Mouse (Mus musculus) limb, embryonic 10.5 days (tissue): Measurements from ENCODE around the gene Il3. TPM values are rescaled to one million over a fixed set of nuclear protein-coding genes. Genes with fewer than 3 reads are reported as not detected.
A peak's percentile ranks its signal among the peaks of the same experiment; 100 is the strongest.
"Not testable (repeated sequence)": the region's sequence is repeated elsewhere in the genome, so short reads cannot be mapped to it uniquely, and the experiment has no call there.

Source experiments
- DNase-seq: peaks from one replicate; pipeline ENCODE4 v3.0.0-alpha.2; 2017; ENCODE audit warnings: low spot score
- H3K27ac ChIP-seq: fragments of 300-500 bp; sonication (generic); 2 replicates; pipeline ENCODE4 v1.5.1; 2016; ENCODE audit warnings: mild to moderate bottlenecking
- H3K27me3 ChIP-seq: fragments of 300-500 bp; sonication (generic); 2 replicates; pipeline ENCODE4 v1.6.1; 2016; ENCODE audit warnings: low read depth, mild to moderate bottlenecking; ENCODE audit not compliant: poor library complexity, severe bottlenecking
- H3K36me3 ChIP-seq: fragments of 300-500 bp; sonication (generic); 2 replicates; pipeline ENCODE4 v1.6.1; 2016; ENCODE audit warnings: mild to moderate bottlenecking, moderate library complexity
- H3K4me1 ChIP-seq: fragments of 300-500 bp; sonication (generic); 2 replicates; pipeline ENCODE4 v1.6.1; 2016
- H3K4me3 ChIP-seq: fragments of 300-500 bp; sonication (generic); 2 replicates; pipeline ENCODE4 v1.5.1; 2016; ENCODE audit warnings: mild to moderate bottlenecking, moderate library complexity
- H3K9me3 ChIP-seq: fragments of 300-500 bp; sonication (generic); replicated peaks from 2 replicates; pipeline ENCODE4 v1.6.1; 2016; ENCODE audit warnings: mild to moderate bottlenecking
- WGBS: fragments of 180-500 bp; shearing (Covaris S2); methylation state at CpG from one replicate; pipeline ENCODE4 v1.1.7; 2016; 5-methylcytosine and 5-hydroxymethylcytosine counted together
- polyA plus RNA-seq: library from polyadenylated mRNA; unstranded; fragments of >200 nt; fragmentation: Nextera tagmentation; extraction: Ambion mirVana; gene quantifications from 2 replicates; pipeline ENCODE4 v1.2.1, GENCODE M21; 2016

Gene Il3
- polyA plus RNA-seq, 1 experiment from 2014 or later = not detected

DNA sequence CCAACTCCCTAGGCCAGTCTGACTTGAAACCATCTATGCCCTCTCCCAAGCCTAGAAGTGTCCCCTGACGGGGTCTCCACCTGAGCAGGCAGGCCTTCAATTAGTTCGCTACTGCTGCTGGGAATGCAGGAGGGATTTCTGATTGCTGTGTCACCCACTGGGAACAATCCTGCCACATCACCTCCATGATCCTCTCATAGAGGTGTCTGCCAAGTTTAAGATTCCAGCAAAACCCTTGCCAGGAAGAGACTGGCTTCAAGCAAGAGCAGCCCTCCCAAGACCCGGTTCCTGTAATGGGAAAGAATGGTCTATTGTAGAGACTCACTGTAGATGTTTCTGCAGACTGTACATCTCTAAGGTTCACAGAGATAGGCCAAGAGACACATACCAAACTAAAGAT, 35.5 kb upstream of the Il3 start:
- Histone ChIP-seq H3K4me3 (no peak overlapping the region), H3K27me3 (peaks cover 27% of the 10 kb centered on the region), H3K36me3 (no peaks in the 10 kb centered on the region), H3K4me1 (peaks cover 16% of the 10 kb centered on the region), H3K9me3 (no peaks in the 10 kb centered on the region), H3K27ac (no peak overlapping the region)
- no peak for DNase-seq
- 87% methylated on average over 3 of the region's 3 CpGs for WGBS

DNA sequence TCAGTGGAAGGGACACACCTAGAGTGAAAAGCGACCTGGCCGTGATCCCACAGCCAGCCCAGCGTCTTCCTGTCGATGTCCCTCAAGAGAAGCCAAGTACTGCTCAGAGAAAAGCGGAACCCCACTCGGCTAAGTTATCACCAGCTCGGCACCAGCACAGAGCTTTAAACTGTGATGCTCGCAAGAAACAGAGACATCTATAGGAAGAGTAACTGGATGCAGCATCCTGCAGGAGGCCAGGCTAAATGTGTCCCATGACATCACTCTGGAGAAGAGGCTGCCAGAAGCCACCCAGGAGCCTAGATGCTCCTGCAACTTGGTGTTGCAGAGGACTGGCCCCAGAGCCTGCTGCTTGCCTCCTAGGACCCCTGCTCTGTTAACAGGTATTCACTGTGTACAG, 34.9 kb upstream of the Il3 start:
- WGBS = 86% methylated on average over 8 of the region's 8 CpGs
- Histone ChIP-seq H3K36me3 (no peaks in the 10 kb centered on the region), H3K27me3 (peaks cover 27% of the 10 kb centered on the region), H3K4me1 (peaks cover 16% of the 10 kb centered on the region), H3K4me3 (no peak overlapping the region), H3K27ac (no peak overlapping the region), H3K9me3 (no peaks in the 10 kb centered on the region)
- no peak for DNase-seq

DNA sequence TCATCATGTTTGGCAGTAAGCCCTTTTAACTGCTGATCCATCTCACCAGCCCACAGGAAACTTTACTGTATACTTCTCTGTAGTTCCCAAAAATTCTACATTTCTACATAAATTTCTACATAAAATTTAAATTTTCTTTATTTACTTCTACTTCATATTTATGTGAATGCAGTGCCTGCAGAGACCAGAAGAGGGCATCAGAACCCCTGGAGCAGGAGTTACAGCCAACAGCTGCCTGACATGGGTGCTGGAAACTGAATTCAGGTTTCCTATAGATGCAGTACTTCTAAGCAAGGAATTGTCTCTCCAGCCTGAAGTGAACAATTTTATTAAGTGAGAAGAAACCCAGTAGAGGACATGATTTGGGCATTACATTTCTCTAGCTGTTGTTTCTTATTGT, 31.7 kb upstream of the Il3 start:
- Histone ChIP-seq H3K36me3 (no peaks in the 10 kb centered on the region), H3K27me3 (peaks cover 6% of the 10 kb centered on the region), H3K4me3 (no peak overlapping the region), H3K4me1 (peaks cover 5% of the 10 kb centered on the region), H3K9me3 (no peaks in the 10 kb centered on the region), H3K27ac (no peak overlapping the region)
- DNase-seq = no peak

DNA sequence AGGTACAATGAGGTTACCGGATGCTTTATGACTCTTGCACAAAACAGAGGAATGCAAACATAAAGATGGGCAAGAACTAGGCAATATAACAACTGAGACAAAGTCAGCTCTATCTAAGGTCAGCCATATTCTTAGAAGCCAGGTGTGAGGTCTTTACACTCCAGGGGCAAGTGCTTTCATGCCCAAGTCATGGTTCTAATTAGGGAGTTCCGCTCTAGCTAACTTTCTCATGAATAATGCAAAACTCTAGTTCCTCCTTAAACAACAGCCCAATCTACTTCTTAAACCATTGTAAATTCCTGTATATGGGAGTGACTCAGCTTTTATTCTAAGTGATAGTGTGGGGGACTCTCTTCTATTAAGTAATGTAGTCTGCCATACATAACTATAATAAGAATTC, 30.4 kb upstream of the Il3 start:
- H3K27ac ChIP-seq, DNase-seq, H3K4me1 ChIP-seq, H3K27me3 ChIP-seq, H3K36me3 ChIP-seq, H3K4me3 ChIP-seq, H3K9me3 ChIP-seq: not testable (repeated sequence)
- WGBS = 88% methylated on average over 2 of the region's 2 CpGs

DNA sequence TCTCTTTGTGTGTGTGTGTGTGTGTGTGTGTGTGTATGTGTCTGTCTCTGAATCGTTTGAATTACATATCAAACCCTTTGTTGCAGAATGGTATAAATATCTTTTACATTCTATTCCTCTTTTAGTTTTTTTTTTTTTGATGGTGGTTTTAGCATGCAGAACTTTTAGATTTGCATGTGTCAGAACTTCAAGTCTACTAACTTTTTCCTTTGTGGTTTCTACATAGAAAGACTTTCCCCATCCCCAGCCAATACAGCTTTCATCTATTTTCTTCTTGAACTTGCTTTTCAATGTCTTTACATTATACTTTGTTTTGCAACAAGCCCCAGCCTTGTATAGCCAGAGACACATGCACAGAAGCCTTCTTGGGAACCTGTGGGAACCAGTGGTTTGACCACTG, 29.7 kb upstream of the Il3 start:
- Histone ChIP-seq H3K9me3 (no peaks in the 10 kb centered on the region), H3K4me3 (no peak overlapping the region), H3K36me3 (no peaks in the 10 kb centered on the region), H3K27ac (no peak overlapping the region), H3K27me3 (no peaks in the 10 kb centered on the region), H3K4me1 (no peaks in the 10 kb centered on the region)
- WGBS = 89% methylated on average over 1 of the region's 1 CpGs
- no peak for DNase-seq

DNA sequence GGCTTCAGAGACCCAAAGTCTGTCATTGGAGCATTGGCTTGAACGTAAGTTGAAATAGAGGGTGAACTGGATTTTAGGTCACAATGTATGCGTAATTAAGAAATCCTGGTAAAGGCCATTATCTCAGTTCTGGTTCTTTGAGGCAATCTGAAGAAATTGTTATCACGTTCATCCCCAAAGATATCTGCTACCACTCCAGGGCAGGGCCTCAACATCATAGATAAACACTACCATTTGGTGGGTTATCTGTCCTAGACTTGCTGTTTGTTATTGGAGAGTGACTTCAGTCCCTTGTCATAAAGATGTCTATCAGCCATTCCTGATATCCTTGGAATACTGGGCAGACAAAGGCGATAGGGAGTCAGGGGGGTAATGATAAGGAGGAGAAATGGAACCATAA, 28.9 kb upstream of the Il3 start:
- WGBS = 85% methylated on average over 4 of the region's 4 CpGs
- no peaks in the 10 kb centered on the region for H3K27me3 ChIP-seq
- no peaks in the 10 kb centered on the region for H3K4me1 ChIP-seq
- no peak for DNase-seq
- no peaks in the 10 kb centered on the region for H3K9me3 ChIP-seq
- no peaks in the 10 kb centered on the region for H3K36me3 ChIP-seq
- H3K27ac ChIP-seq = no peak overlapping the region
- H3K4me3 ChIP-seq = no peak overlapping the region

DNA sequence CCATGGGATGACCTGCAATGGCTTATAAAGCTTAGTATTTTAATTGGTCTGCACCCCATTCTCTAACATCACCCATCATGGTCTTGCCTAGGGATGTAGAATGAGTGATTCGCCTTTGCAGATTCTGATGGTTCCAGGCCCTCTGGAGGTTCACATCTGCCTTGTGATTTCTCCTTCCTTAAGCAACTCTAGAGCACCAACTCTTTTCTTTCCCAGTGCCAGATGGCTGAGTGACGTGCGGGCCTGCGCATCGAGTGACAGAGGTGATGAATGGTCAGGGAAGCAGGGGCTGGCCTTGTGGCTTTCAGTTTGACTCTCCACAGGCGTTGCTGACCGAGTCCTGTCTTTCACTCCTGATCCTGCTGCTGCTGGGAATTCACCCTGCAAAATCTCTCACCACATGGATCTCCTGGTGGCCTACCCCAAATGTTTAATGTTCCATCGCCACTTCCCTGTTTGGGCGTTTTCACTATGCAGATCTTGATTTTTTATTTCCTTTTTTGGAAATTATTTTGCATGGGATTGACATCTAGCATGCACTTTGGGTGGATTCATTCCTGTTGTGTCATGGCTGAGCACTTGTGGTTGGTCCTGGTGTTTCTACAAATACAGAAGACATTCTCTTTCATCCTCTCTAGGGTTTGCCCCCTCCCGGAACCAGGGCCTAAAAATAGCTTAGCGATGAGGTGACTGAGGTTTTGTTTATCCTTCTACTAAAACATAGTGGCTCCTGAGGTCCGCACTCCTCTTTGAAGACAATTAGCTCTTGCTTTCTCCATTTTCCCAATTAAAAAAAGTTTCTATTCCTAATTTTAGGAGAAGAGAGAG, 27.1 kb upstream of the Il3 start:
- Histone ChIP-seq H3K4me3 (no peak overlapping the region), H3K4me1 (no peaks in the 10 kb centered on the region), H3K27me3 (no peaks in the 10 kb centered on the region), H3K9me3 (no peaks in the 10 kb centered on the region), H3K27ac (no peak overlapping the region), H3K36me3 (no peaks in the 10 kb centered on the region)
- no peak for DNase-seq
- WGBS = 65% methylated on average over 12 of the region's 12 CpGs

DNA sequence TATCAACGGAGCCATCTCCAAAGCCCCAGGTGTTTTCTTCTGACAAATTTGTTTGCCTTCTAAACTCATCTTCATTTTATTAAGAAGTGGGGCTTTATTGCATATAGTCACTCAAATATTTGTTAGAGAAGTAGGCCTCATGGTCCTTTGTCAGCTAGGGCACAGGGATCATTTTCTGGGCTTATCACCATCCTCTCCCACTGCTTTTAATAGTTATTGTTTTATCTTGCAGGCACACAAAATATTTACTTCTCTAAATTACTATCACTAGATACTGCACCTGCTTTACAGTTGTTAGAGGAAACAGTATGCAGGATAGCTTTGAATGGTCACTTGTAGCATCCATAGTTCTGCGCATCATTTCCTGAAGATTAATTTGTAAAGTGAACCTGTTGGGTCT, 25.1 kb upstream of the Il3 start:
- Histone ChIP-seq H3K27ac (no peak overlapping the region), H3K4me1 (no peaks in the 10 kb centered on the region), H3K36me3 (no peaks in the 10 kb centered on the region), H3K9me3 (no peaks in the 10 kb centered on the region), H3K27me3 (no peaks in the 10 kb centered on the region), H3K4me3 (no peak overlapping the region)
- DNase-seq = no peak
- 93% methylated on average over 2 of the region's 2 CpGs for WGBS

DNA sequence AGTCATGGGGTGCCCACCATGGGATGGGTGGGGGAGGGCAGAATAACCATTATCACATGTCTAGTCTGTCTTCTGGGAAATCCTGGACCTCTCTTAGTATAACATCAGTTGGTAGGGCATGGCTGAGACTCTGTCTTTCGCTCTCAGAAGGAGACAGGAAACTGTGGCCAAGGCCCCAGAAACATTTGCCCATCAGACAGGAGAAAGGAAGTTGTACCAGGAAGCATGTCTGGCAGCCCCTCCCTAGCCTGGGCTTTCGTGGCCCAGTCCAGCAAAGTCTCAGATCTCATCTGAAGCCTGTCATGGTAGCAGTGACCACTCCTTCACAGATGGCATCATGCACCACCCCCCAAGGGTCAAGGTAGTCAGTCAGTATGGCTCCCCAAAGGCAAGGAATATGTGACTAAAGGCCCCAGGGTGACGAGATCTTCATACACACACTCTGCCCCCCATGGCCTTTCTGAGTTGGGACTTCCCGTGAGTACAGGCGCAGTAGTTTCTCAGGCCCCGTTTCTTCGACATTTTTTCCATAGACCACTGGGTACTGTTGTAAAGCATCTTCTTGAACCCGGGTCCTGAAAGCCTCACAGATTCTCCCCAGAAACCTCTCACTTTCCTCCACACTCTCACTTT, 20.9 kb upstream of the Il3 start:
- no peaks in the 10 kb centered on the region for H3K27me3 ChIP-seq
- 89% methylated on average over 8 of the region's 8 CpGs for WGBS
- no peak overlapping the region for H3K27ac ChIP-seq
- no peaks in the 10 kb centered on the region for H3K4me1 ChIP-seq
- DNase-seq = no peak
- no peaks in the 10 kb centered on the region for H3K9me3 ChIP-seq
- H3K4me3 ChIP-seq = no peak overlapping the region
- no peaks in the 10 kb centered on the region for H3K36me3 ChIP-seq

DNA sequence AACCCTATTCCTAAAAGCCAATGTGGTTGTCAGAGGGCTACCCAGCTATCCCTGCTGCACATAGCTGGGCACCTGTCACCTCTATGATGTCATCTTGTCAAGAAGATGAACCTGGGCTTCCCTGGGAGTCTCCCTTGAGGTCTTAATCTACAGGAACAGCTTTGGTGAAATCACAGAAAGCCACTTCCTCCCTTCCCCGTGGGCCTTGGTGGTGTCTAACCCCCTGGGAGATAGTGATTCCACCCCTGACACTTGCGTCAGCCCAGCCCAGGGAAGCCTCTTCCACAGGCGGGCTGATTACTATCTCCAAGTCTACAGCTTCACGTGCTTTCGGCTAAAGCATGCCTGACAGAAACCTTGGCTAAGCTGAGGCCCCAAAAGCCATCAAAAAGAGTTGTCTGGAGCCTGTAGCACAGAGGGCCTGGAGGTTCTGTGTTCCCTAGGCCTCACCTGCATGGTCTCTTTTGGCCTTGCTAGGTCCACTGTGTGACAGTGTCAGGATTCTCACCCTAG, 4.4 kb upstream of the Il3 start:
- WGBS = 83% methylated on average over 5 of the region's 5 CpGs
- Histone ChIP-seq H3K9me3 (no peaks in the 10 kb centered on the region), H3K27ac (no peak overlapping the region), H3K27me3 (no peaks in the 10 kb centered on the region), H3K4me3 (no peak overlapping the region), H3K4me1 (no peaks in the 10 kb centered on the region), H3K36me3 (no peaks in the 10 kb centered on the region)
- DNase-seq = no peak

DNA sequence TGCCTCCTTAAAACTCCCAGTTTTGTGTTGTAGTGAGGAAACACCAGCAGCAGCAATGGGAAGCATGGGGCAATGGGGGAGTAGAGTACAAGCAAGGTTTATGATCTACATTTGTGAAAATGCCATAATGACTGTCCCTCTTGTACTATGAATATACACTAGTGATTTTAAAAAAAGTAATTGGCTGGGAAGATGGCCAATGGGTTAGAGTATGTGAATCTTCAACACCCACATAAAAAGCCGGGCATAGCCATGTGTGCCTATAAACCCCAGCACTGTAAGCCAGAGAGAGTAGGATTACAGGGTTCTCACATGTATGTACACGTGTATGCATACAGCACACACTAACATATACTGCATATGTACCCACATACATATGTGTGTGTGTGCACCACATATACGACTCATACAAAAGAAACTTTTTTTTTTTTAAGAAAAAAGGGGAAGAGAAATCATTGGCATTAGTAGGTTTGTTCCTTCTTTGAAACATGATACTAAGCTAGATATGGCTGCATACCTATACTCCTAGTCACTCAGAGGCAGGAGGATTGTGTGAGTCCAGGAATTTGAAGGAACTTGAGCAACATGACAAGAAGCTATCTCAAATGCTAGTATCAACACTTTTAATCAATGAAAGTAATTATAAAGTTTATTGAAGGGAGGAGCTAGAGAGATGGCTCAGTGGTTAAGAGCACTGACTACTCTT, 2.3 kb upstream of the Il3 start:
- no peaks in the 10 kb centered on the region for H3K27me3 ChIP-seq
- H3K36me3 ChIP-seq = no peaks in the 10 kb centered on the region
- H3K9me3 ChIP-seq = no peaks in the 10 kb centered on the region
- WGBS = 89% methylated on average over 3 of the region's 3 CpGs
- no peak overlapping the region for H3K27ac ChIP-seq
- DNase-seq = no peak
- no peaks in the 10 kb centered on the region for H3K4me1 ChIP-seq
- no peak overlapping the region for H3K4me3 ChIP-seq

DNA sequence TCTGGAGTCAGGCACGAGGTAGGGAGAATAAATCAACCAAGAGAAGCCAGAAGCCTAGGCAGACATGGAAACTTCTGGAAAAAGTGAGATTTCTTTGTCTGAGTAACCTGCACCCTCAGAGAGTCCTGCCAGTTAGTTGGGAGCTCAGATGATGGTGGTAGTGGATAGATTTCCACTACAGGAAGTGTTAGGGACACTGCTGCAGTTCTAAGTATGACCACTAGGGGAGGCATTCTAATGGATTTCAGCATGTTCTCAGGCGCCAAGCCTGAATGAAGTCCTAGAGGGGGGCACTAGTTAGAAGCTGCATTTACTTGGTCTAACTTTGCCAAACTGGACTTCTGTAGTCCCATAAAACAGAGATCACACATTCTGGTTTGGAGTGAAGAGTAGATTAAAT, 2.5 kb downstream of the Il3 start:
- DNase-seq = peak; percentile 50
- Histone ChIP-seq H3K27ac (no peak overlapping the region), H3K36me3 (no peaks in the 10 kb centered on the region), H3K4me1 (no peaks in the 10 kb centered on the region), H3K27me3 (no peaks in the 10 kb centered on the region), H3K9me3 (no peaks in the 10 kb centered on the region), H3K4me3 (no peak overlapping the region)
- WGBS = 61% methylated on average over 2 of the region's 2 CpGs

DNA sequence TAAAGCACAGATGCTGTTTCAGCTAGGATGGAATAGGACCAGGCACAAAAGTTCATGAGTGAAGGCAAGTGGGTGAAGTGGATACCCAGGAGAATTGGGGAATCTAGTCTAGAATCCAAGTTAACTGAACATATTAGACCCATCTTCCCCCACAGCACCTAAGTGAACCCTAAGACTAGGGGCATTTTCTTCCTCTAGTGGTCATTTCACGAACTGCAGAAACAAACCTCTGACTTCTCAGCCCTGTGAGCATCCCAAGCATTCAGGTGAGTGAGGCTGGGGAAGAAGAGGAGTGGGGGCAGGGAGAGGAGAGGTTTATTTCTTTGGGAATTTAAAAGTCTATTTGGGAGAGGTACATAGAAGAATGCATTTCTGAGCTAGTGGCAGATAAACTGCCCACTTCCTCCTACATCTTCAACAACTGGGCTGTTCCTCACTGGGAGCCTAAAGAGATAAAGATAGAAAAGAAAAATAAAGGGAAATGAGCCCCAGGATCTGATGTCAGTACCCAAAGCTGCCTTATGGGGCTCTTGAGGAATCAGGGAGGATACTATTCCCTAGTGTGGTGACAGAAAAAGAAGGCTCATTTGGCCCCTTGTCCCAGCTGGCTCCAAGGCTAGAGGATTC, 3.6 kb downstream of the Il3 start:
- Histone ChIP-seq H3K9me3 (no peaks in the 10 kb centered on the region), H3K36me3 (no peaks in the 10 kb centered on the region), H3K27me3 (no peaks in the 10 kb centered on the region), H3K4me3 (no peak overlapping the region), H3K27ac (no peak overlapping the region), H3K4me1 (no peaks in the 10 kb centered on the region)
- DNase-seq = no peak
- 10% methylated on average over 1 of the region's 1 CpGs for WGBS
